Mouse (Mus musculus) forelimb bud, embryonic 11.5 days (tissue): Measurements from ENCODE around the gene Arfip2.

Source experiments
- DNase-seq: peaks from one replicate; pipeline ENCODE4 v3.0.0-alpha.2; 2012; ENCODE audit warnings: low read depth, low spot score

Arfip2 gene

GRCm38 (mm10) chr7:105640233-105640893, at the start of gene Arfip2, which contains the start of gene Gm45799:
Gene Arfip2, minus strand, starts transcription at chr7:105640416.
Gene Gm45799, plus strand, starts transcription at chr7:105640552.
- DNase-seq: peak; percentile 97

- DNase-seq: peak; percentile 14
These were observed 45.5 kb upstream of the Arfip2 start for GRCm38 (mm10) chr7:105685541-105686197.

DNA sequence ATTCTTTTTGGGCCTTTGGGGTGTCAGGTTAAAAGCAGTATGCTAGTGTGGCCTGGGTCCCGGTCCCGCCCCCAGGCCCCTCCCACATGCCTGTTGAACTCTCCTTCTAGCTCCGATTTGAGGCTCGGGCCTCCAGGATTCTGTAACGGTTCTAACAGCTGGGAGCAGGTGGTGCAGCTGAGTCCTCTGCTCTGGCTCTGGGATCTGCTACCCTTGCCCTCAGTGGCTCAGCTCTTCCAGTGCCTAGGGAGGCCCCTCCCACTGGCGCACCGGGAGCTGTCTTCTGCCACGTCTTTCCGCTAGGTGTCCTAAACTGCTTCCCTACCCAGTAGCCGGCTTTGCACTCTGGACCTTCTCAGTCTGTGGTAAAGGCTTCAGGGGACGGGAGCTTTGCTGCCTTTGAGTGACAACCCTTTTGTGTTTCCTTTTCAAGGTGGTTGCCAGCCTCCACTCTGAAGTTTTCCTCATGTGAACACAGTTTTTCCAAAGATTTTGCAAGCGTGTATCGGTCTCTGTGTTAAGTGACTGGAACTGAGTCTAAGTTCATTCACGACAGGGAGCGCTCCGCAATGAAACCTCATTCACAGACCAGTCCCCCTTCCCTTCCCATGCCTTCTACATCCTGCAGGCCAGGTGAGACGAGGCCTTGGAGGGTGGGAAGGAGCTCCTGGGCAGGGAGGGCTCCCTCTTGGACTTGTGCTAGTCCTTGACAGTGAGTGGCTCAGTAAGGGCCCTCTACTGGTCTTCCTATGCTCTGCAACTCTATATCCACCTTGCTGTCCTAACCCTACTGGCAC, 10.6 kb upstream of the Arfip2 start, which contains the start of gene Dnhd1:
Dnhd1 (plus strand) TSS at position 189 of the 797 bp plus-strand sequence.
- peak; percentile 81 for DNase-seq

DNA sequence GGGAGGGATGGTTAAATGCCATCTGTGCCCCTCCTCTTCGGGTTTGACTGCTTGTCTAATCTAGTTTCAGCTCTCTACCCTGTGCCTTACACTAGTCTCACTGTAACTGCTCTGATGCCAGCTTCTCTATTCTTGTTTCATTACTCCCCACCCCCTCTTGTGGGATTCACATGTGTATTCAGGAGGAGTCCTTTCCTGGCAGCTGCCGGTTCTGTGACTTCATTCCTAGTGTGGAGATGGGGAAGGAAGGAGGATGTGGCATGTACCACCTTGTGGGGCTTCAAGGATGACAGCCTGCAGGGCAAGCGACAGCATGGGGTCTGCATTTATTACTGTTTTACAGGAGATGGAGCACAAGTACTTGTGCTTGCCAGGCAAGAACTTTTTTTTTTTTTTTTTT, 1.7 kb upstream of the Arfip2 start:
- DNase-seq: no peak

DNA sequence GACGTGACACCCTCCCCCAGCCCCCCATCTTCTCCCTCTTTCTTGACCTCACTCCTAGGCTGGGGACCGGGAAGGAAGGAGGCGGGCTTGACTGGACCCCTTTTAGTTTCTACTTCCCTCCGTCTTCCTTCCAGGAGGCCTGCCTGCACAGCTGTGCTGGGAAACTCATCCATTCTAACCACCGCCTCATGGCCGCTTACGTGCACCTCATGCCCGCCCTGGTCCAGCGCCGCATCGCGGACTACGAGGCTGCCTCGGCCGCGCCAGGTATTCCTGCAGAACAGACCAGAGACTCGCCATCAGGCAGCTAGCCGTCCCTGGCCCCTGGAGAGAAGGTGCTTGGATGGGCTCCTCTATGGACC, 659 bp upstream of the Arfip2 start:
- no peak for DNase-seq

GRCm38 (mm10) chr7:105639756-105640155, 460 bp downstream of the Arfip2 start, which contains the start of gene Timm10b:
Gene Timm10b, plus strand, starts transcription at chr7:105640056.
- DNase-seq: no peak

DNA sequence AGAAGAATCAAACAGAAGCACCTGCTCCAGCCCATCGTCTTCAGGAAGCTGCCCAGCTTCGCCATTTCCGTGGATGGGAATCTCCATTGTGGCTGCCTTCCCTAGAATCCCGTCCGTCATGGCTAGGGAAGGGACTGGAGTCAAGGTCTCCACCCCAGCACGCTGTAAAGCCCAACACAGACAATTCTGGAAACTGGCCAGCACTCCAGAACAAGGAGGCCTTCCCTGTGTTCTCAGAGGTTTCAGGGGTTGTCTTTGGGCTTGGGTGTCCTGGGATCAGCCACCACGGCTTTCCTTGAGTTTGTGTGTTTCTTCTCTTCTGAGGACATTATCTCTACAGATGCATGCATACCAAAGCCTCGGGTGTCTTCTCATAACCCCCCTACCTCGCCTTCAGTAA, 912 bp downstream of the Arfip2 start:
- no peak for DNase-seq

GRCm38 (mm10) chr7:105638776-105639175, 1.4 kb downstream of the Arfip2 start:
- no peak for DNase-seq

- no peak for DNase-seq
These were observed 4.5 kb downstream of the Arfip2 start for GRCm38 (mm10) chr7:105635726-105636125.

- DNase-seq: no peak
These were observed 5.8 kb downstream of the Arfip2 start for GRCm38 (mm10) chr7:105634272-105634920.

- no peak for DNase-seq
These were observed 6.4 kb downstream of the Arfip2 start for GRCm38 (mm10) chr7:105633801-105634135.

GRCm38 (mm10) chr7:105633127-105633800, 7.0 kb downstream of the Arfip2 start, which contains the start of gene Trim3:
Gene Trim3, minus strand, starts transcription at chr7:105633571.
- peak; percentile 79 for DNase-seq

GRCm38 (mm10) chr7:105632551-105632972, 7.7 kb downstream of the Arfip2 start:
- DNase-seq: no peak

DNA sequence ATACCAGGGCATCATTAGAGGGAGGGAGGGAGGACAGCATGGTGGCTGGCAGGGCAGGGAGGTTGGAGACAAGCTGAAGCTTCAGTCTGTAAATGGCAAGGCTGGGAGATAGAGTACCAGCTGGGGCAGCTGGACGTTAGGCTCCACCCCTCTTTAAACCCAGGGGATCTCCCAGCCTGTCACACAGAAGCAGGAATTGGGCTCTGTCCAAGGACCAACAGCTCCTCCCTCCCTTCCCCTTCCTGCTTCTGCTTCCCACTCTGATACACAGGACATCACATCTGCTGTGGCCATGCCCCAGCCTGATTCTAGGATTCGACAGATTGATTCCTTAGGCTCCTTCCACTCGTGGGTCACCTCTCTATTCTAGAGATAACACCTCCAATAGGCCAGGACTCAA, 11.6 kb downstream of the Arfip2 start:
- DNase-seq: no peak

GRCm38 (mm10) chr7:105625397-105625796, 14.8 kb downstream of the Arfip2 start:
- DNase-seq: no peak

DNA sequence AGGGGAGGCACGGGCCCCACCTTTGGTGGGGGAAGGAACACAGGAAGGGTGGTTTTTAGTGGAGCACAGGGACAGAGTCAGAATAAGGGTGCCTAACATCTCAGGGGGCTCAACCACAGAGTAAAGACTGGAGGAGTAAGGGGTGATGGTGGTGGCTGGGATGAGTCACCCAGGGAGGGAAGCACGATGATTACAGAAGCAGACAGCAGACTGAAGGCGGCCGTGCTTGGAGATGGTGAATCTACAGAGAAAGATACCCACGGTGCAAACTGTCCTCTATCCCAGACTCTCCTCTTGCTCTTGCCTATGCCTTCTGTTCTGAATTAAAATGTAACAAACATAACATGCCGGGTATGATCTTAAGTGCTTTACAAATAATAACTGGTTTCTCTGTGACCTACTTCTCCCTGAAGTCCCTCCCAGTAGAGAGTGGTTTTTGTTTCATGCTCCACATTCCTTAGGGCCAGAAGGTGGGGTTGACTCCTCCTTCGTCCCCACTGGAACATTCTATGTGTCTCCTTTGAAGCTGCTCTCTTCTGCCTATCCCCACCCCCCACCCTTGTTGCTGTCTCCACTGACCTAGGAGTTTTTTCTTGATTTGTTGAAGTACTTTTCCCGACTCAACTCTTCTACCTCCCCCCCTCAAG, 18.4 kb downstream of the Arfip2 start:
- no peak for DNase-seq

GRCm38 (mm10) chr7:105621053-105621452, 19.2 kb downstream of the Arfip2 start:
- no peak for DNase-seq

GRCm38 (mm10) chr7:105619701-105620100, 20.5 kb downstream of the Arfip2 start:
- no peak for DNase-seq

- no peak for DNase-seq
These were observed 22.4 kb downstream of the Arfip2 start for GRCm38 (mm10) chr7:105617810-105618209.

DNA sequence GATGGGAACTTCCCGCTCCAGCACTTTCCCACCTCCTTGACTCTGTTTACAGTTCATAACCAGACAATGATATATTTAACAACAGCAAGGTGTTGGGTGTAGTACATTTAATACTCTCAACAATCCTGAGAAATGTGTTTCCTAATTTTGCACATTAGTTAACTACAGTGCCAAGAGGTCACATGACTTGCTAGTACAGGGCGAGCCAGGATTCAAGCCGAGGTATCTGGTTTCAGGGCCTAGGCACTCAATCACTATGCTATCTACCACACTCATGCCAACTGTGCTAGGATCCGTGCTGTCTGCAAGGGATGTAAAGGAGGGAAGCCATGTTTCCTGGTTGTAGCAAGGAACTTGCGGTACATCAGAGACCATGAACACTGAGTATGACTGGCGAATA, 23.7 kb downstream of the Arfip2 start:
- DNase-seq: no peak

- no peak for DNase-seq
These were observed 24.5 kb downstream of the Arfip2 start for GRCm38 (mm10) chr7:105615720-105616119.
